Mouse (Mus musculus): ENCODE data around the gene Pias4. TPM values are rescaled to one million over a fixed set of nuclear protein-coding genes. Genes with fewer than 3 reads are reported as not detected.

Pias4 gene
- polyA plus RNA-seq, 1 experiment from 2014 or later, result 35.7 TPM

DNA sequence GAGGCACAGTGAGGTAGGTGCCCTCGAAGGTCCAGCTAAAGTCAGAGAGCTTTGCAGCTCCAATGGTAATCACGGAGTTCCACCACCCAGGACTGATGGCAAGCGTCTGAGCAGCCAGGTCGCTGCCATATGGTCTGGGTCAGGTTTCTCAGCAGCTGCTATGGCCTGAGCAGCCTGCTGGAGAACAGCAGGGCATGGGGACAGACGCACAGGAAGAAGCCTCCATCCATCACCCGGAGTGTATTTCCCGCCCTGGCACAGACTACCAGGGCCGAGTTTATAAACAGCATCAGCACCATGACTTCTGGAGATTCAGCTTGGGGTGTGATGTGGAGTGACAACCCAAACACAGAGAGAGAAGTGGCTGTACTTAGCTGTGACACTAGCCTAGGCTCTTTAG lies 2.6 kb downstream of the Pias4 start:
- WGBS, result 78% methylated on average over 8 of the region's 8 CpGs
- no peak for ATAC-seq (ENCODE audit: extremely low read depth, insufficient number of reproducible peaks, low FRiP score, low TSS enrichment)
- no peaks in the 10 kb centered on the region for H3K27me3 ChIP-seq (replicated peaks)
- peaks cover 46% of the 10 kb centered on the region for H3K36me3 ChIP-seq
- H3K4me3 ChIP-seq, result no peak overlapping the region; the same call in 1 of the 2 replicates
- 0 out of 2 replicates have a peak overlapping the region, but pooled peaks have one; percentile 13 for H3K9ac ChIP-seq
- no peaks in the 10 kb centered on the region for H3K9me3 ChIP-seq
- no peak overlapping the region for H3K4me2 ChIP-seq
- no peak overlapping the region for H3K27ac ChIP-seq (replicated peaks)
- H3K4me1 ChIP-seq, result peaks cover 36% of the 10 kb centered on the region

DNA sequence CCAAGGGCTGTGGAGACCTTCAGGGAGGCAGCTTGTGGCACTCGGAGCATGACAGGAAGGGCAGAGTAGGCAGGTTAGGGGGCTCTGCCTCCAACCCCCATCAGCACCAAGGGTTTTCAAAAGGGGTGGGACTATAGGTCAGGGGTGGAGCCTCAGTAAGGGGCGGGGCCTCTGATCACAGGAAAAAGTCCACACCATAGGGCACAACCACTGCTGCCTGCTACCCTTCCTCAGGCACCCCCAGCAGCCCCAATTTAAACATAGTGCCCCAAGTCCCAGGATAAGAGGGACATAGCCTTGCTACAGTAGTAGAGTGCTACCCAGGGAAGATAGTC lies 5.4 kb downstream of the Pias4 start:
- 68% methylated on average over 2 of the region's 2 CpGs for WGBS
- Histone ChIP-seq H3K36me3 (peaks cover 71% of the 10 kb centered on the region), H3K4me2 (no peak overlapping the region), H3K27ac (replicated peaks) (no peak overlapping the region), H3K4me3 (no peak overlapping the region), H3K27me3 (replicated peaks) (no peaks in the 10 kb centered on the region), H3K9ac (no peak overlapping the region), H3K9me3 (no peaks in the 10 kb centered on the region), H3K4me1 (peaks cover 28% of the 10 kb centered on the region)
- no peak for ATAC-seq (ENCODE audit: extremely low read depth, insufficient number of reproducible peaks, low FRiP score, low TSS enrichment)

DNA sequence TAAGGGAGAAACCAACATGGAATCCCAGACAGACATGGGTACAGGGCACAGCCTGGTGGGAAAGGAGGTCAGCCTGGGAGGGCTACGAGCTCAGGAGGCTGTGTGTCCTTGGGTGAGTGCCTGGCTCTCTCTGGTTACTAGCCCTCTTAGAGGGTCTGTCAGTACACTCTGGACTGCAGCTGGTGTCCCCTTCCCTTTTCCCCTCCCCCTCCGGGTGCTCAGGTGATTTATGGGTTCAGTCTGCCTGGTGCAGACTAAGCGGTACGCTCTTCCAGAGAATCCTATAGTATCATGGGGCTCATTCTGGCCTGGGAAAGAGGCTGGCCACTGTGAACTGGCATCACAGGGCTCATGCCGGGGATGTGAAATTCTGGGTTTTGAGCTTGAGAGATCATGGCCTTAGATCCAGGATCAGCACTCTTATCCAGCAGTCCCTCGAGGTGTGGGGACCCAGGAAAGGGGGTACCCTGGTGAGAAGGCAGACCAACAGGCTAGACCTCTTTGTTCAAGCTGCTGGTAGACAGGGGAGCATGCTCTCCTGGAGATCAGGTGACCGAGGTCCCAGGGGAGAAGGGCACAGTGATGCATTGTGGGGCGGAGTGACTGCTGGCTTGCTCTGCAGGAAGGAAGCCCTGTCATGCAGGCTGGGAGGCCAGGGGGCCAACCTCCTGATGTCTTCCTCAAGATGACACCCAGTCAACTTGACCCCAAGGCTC lies 6.0 kb downstream of the Pias4 start:
- Histone ChIP-seq H3K9ac (no peak overlapping the region), H3K9me3 (no peaks in the 10 kb centered on the region), H3K27me3 (replicated peaks) (no peaks in the 10 kb centered on the region), H3K4me3 (no peak overlapping the region), H3K4me2 (no peak overlapping the region), H3K4me1 (peaks cover 25% of the 10 kb centered on the region), H3K27ac (replicated peaks) (no peak overlapping the region), H3K36me3 (peaks cover 76% of the 10 kb centered on the region)
- 86% methylated on average over 8 of the region's 8 CpGs for whole genome bisulfite sequencing
- no peak for ATAC-seq (ENCODE audit: extremely low read depth, insufficient number of reproducible peaks, low FRiP score, low TSS enrichment)

DNA sequence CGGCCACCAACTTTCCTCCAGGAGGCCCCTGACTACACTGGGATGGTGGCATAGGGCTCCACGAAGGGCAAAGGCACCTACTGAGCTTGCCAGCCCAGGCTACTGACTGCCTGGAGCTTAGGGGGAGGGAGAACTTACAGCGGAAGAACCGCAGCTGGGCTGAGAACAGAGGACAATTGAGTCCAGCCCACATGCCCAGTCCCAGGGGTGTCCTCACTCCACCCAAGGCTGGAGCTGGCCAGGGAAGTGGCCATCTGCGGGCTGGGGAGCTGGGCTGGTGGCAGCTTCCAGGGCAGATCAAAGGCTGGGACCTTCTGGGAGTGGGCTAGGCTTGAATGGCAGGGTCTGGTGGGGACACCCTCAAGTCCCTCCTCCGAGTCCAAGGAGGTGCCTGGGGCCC lies 13.0 kb downstream of the Pias4 start:
- H3K4me3 ChIP-seq, result no peak overlapping the region
- H3K36me3 ChIP-seq, result peaks cover 86% of the 10 kb centered on the region
- no peaks in the 10 kb centered on the region for H3K27me3 ChIP-seq (replicated peaks)
- no peak overlapping the region for H3K27ac ChIP-seq (replicated peaks)
- H3K9ac ChIP-seq, result peak overlapping the region; percentile 16; the same call in 1 of the 2 replicates
- ATAC-seq (ENCODE audit: extremely low read depth, insufficient number of reproducible peaks, low FRiP score, low TSS enrichment), result no peak
- H3K9me3 ChIP-seq, result no peaks in the 10 kb centered on the region
- peaks cover 21% of the 10 kb centered on the region for H3K4me1 ChIP-seq
- no peak overlapping the region for H3K4me2 ChIP-seq
- WGBS, result 81% methylated on average over 6 of the region's 6 CpGs

DNA sequence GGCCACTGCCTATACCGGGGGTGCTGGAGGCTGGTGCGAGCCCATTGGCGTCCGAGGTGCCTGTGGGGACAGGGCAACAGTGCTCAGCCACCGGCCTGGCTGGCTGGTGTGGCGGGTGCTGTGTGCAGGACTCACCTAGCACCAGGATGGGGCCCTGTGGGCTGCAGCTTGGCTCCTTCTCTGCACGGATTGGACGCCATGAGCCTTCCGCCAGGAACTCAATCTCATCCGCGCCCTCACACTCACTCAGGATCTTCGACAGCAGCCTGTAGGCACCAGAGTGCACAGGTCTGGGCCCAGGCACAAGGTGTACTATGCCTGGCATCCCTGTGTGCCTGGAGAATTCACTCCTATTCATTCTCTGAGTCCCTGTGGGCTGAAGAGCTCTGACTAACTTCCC lies 13.4 kb downstream of the Pias4 start:
- no peak for ATAC-seq (ENCODE audit: extremely low read depth, insufficient number of reproducible peaks, low FRiP score, low TSS enrichment)
- Histone ChIP-seq H3K9ac (peak overlapping the region; percentile 16; the same call in 1 of the 2 replicates), H3K36me3 (peaks cover 88% of the 10 kb centered on the region), H3K4me3 (no peak overlapping the region), H3K9me3 (no peaks in the 10 kb centered on the region), H3K27me3 (replicated peaks) (no peaks in the 10 kb centered on the region), H3K27ac (replicated peaks) (no peak overlapping the region), H3K4me2 (no peak overlapping the region), H3K4me1 (peaks cover 21% of the 10 kb centered on the region)
- WGBS, result 86% methylated on average over 12 of the region's 12 CpGs

DNA sequence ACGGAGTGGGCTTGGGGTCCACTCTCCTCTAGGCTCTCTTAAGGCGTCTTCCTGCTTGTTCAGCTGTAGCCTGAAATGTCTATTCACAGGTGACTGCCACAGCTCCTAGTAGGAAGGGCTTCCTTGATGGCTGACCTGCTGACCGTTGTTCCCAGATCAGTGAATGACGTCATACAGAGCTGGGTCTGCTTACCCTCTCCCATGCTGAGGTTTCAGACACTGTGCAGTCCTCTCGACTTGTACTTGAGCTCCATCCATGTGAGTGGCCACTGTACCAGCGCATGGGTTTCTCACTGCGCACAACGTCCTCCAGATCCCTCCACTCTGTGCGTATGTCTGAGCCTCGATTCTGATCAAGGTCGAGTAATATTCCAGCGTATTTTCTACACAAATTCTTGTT lies 15.1 kb downstream of the Pias4 start:
- Histone ChIP-seq H3K4me2 (no peak overlapping the region), H3K27ac (replicated peaks) (peak overlapping the region; percentile 79), H3K36me3 (peaks cover 90% of the 10 kb centered on the region), H3K4me3 (no peak overlapping the region), H3K27me3 (replicated peaks) (no peaks in the 10 kb centered on the region), H3K9me3 (no peaks in the 10 kb centered on the region), H3K4me1 (peaks cover 21% of the 10 kb centered on the region), H3K9ac (peak overlapping the region; percentile 70)
- 56% methylated on average over 12 of the region's 12 CpGs for WGBS
- no peak for ATAC-seq (ENCODE audit: extremely low read depth, insufficient number of reproducible peaks, low FRiP score, low TSS enrichment)

DNA sequence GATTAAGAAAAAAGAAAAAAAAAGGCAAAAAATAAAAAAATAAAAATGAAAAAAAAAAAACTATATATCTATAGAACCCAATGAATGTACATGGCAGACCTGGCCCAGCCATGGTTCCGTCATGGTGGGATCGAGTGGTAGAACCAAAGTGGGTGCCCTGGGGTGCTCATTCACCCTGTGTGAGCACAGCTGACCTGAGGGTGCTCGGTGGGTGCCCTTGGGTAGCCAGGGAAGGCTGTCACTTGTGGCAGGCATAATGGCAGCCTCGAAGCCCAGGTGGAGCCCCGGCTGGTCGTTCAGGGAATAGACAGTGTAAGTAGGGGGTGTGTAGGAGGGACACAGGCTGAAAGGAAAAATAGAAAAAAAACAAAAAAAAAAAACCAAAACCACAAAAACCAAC lies 16.5 kb downstream of the Pias4 start:
- 61% methylated on average over 6 of the region's 6 CpGs for WGBS
- H3K27me3 ChIP-seq (replicated peaks), result no peaks in the 10 kb centered on the region
- no peak overlapping the region for H3K4me2 ChIP-seq
- H3K36me3 ChIP-seq, result peaks cover 90% of the 10 kb centered on the region
- no peak for ATAC-seq (ENCODE audit: extremely low read depth, insufficient number of reproducible peaks, low FRiP score, low TSS enrichment)
- H3K4me1 ChIP-seq, result peaks cover 23% of the 10 kb centered on the region
- no peak overlapping the region for H3K9ac ChIP-seq
- H3K9me3 ChIP-seq, result no peaks in the 10 kb centered on the region
- no peak overlapping the region for H3K27ac ChIP-seq (replicated peaks)
- no peak overlapping the region for H3K4me3 ChIP-seq

DNA sequence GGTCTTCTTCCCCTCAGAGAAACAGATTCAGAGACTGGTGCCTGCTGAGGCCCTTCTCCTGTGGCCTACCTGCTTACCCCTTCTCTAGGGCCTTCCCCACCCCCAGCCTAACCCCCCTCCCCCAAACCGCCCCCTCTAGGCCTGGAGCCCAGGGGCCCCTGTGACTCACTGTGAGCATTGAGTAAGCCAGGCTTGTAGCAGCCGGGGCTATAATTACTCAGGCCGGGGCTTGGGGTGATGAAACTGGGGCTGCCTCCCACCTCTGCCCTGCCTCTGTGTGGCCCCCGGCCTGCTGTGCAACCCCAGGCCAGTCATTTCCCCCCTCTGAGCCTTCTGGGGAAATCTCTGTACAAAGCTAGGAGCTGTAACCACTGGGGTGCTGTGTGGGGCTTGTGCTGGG lies 21.4 kb downstream of the Pias4 start:
- Histone ChIP-seq H3K4me1 (peaks cover 45% of the 10 kb centered on the region), H3K27me3 (replicated peaks) (no peaks in the 10 kb centered on the region), H3K4me2 (no peak overlapping the region), H3K9ac (peak overlapping the region; percentile 42), H3K4me3 (no peak overlapping the region), H3K9me3 (no peaks in the 10 kb centered on the region), H3K36me3 (peaks cover 82% of the 10 kb centered on the region), H3K27ac (replicated peaks) (no peak overlapping the region)
- WGBS, result 74% methylated on average over 4 of the region's 4 CpGs
- no peak for ATAC-seq (ENCODE audit: extremely low read depth, insufficient number of reproducible peaks, low FRiP score, low TSS enrichment)

DNA sequence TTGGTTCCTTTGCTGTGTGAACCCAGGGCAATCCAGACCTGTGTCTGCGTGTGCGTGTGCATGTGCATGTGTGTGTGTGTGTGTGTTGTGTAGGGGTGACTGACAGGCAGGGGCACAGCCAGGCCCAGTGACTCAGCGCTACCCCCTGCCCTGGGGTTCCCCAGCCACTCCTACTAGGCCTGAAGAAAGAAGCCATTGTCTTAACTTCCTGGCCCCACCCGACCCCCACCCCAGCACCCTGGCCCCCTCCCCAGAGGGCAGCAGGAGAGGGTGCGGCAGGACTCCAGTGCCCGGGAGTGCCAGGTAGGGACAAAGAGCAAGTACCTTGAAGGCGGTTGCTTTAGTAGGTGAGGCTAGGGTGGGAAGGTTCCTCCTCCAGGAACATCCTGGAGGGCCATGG lies 21.9 kb downstream of the Pias4 start:
- WGBS, result 71% methylated on average over 7 of the region's 7 CpGs
- Histone ChIP-seq H3K27ac (replicated peaks) (no peak overlapping the region), H3K9me3 (no peaks in the 10 kb centered on the region), H3K4me2 (no peak overlapping the region), H3K36me3 (peaks cover 77% of the 10 kb centered on the region), H3K4me3 (no peak overlapping the region), H3K27me3 (replicated peaks) (no peaks in the 10 kb centered on the region), H3K4me1 (peaks cover 50% of the 10 kb centered on the region), H3K9ac (peak overlapping the region; percentile 42)
- no peak for ATAC-seq (ENCODE audit: extremely low read depth, insufficient number of reproducible peaks, low FRiP score, low TSS enrichment)

DNA sequence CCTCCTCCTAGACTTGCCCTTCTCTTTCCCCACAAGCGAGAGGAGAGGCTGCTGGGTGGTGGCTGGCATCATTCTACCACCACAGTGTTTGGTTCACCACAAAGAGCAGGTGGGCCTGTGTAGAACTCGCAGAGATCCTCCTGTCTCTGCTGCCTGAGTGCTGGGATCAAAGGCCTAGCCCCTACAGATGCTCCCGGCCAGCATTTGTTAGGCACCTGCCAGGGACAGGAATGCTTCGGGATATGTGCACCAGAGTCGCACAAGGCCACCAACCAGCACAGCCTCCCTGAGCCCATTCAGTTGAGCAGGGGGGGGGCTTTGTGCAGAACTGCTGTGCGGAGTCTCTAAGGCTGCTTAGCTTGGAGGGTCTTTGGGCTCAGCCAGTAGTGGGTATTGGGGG lies 22.4 kb downstream of the Pias4 start:
- peaks cover 55% of the 10 kb centered on the region for H3K4me1 ChIP-seq
- peaks cover 73% of the 10 kb centered on the region for H3K36me3 ChIP-seq
- H3K27me3 ChIP-seq (replicated peaks), result no peaks in the 10 kb centered on the region
- H3K4me3 ChIP-seq, result no peak overlapping the region
- H3K9me3 ChIP-seq, result no peaks in the 10 kb centered on the region
- no peak overlapping the region for H3K27ac ChIP-seq (replicated peaks)
- H3K4me2 ChIP-seq, result no peak overlapping the region
- 89% methylated on average over 6 of the region's 6 CpGs for WGBS
- no peak for ATAC-seq (ENCODE audit: extremely low read depth, insufficient number of reproducible peaks, low FRiP score, low TSS enrichment)
- H3K9ac ChIP-seq, result no peak overlapping the region

DNA sequence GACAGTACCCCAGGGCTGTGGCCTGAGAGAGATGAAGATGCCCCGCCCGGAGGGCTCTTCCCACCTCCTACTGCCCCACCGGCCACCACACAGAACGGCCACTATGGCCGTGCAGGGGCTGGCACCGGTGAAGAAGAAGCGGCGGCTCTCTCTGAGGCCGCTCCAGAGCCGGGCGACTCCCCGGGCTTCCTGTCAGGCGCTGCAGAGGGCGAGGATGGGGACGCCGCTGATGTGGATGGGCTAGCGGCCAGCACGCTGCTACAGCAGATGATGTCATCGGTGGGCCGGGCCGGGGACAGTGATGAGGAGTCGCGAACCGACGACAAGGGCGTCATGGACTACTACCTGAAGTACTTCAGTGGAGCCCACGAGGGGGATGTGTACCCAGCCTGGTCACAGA lies 23.1 kb downstream of the Pias4 start:
- H3K4me1 ChIP-seq, result peaks cover 61% of the 10 kb centered on the region
- no peak for ATAC-seq (ENCODE audit: extremely low read depth, insufficient number of reproducible peaks, low FRiP score, low TSS enrichment)
- no peak overlapping the region for H3K4me2 ChIP-seq
- H3K9me3 ChIP-seq, result no peaks in the 10 kb centered on the region
- WGBS, result 89% methylated on average over 27 of the region's 27 CpGs
- no peak overlapping the region for H3K9ac ChIP-seq
- H3K27ac ChIP-seq (replicated peaks), result no peak overlapping the region
- peaks cover 67% of the 10 kb centered on the region for H3K36me3 ChIP-seq
- H3K27me3 ChIP-seq (replicated peaks), result no peaks in the 10 kb centered on the region
- H3K4me3 ChIP-seq, result no peak overlapping the region

DNA sequence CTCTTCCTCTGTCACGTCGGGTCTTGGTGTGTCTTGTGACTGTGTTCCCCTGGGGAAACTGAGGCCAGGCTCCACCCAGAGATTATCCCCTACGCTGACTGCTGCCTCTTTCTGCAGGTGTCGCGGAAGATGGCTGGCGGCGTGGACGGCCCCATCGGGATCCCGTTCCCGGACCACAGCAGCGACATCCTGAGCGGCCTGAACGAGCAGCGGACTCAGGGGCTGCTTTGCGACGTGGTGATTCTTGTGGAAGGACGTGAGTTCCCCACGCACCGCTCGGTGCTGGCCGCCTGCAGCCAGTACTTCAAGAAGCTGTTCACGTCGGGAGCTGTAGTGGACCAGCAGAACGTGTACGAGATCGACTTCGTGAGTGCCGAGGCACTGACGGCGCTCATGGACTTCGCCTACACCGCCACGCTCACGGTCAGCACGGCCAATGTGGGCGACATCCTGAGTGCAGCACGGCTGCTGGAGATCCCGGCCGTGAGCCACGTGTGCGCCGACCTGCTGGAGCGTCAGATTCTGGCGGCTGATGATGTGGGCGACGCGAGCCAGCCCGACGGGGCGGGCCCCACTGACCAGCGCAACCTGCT lies 23.8 kb downstream of the Pias4 start:
- Histone ChIP-seq H3K9me3 (no peaks in the 10 kb centered on the region), H3K4me3 (no peak overlapping the region), H3K4me1 (peaks cover 69% of the 10 kb centered on the region), H3K9ac (no peak overlapping the region), H3K27ac (replicated peaks) (no peak overlapping the region), H3K4me2 (no peak overlapping the region), H3K27me3 (replicated peaks) (no peaks in the 10 kb centered on the region), H3K36me3 (peaks cover 60% of the 10 kb centered on the region)
- no peak for ATAC-seq (ENCODE audit: extremely low read depth, insufficient number of reproducible peaks, low FRiP score, low TSS enrichment)
- WGBS, result 93% methylated on average over 52 of the region's 52 CpGs
